Mouse (Mus musculus) lung, postnatal 14 days (tissue): Measurements from ENCODE around the gene Cab39.
"Not testable (repeated sequence)": the region's sequence is repeated elsewhere in the genome, so short reads cannot be mapped to it uniquely, and the experiment has no call there.

Experiments used
- DNase-seq: peaks from one replicate; pipeline ENCODE4 v3.0.0; 2021

Cab39 gene

DNA sequence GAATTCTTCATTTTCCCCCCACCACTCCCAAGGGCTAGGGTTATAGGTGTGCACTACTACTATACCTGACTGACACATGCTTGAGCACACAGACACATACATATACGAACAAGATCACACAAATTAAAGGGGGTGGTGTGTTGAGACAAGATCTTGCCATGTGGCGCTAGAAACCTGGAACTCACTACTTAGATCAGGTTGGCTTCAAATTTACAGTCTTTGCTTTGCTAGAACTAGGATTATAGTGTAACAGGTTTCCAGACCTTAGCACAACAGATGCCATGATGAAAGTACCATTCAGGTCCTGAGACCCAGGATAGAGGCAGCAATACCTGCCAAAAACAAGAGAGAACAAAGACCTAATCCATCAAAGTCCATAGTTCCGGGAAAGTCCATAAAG is 1.8 kb upstream of the Cab39 start:
- no peak for DNase-seq

DNA sequence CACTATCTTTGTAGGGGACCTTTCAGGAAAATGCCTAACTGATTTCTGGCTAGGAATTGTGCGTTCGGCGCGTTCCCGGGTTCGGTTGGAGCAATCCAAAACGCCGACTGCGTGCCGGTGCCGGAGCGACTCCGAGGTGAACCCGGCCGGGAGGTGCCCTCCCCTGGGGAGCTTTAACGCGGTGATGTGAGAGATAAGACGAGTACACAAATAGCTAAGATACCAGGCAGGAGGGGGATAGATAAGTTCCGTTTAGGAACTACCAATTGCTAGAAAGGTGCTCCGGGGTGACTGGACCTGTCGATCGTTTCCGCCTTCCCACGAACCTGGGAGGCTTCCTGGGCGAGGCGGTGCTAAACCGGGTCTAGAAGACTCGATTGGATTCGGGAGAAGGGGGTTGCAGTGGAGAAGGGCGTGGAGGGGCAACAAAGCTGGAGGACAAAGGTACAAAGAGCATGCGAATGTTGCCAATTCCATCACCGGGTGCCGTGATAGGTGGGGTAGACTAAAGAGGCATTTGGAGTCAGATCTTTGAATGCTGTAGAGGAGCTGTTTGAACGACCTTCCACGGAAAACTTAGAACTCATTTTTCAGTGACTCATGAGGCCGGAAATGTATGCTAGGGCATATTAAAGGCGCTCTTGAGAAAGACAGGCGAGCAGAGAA is 998 bp downstream of the Cab39 start:
- peak; percentile 43 for DNase-seq

DNA sequence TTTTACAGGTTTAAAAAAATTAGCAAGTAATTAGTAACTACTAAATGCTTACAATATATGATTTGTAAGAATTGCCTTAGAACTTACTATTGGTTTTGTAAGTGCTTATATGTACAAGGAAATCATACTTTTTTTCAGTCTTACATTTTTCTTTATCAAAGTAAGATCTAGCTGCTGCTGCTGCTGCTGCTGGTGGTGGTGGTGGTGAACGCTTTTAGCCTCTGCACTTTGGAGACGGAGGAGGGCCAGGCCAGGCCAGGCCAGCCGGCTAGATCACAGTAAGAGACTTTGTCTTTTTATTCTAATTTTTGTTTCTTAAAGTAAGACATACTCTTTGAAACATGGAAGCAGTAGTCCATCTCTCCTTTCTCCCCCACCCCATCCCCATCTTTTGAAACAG is 2.0 kb downstream of the Cab39 start:
- no peak for DNase-seq

DNA sequence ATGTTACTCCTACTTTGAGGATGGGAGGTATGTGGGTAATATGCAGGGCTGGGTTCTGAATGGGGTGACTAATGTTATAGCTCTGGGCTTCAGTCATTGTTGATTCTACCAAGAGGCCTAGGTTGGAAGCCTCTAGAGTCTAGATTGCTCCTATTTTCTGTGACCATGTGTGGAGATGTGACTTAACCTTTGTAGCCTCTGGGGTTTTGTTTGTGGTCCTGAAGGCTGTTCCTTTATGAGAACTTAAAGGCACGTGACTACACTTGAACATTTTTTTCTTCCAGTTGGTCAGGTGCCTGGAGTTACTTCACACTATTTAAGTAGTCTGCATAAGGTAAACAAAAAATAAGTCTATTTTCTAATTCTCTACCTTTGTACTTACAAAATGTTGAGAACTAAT is 6.5 kb downstream of the Cab39 start:
- DNase-seq = no peak

DNA sequence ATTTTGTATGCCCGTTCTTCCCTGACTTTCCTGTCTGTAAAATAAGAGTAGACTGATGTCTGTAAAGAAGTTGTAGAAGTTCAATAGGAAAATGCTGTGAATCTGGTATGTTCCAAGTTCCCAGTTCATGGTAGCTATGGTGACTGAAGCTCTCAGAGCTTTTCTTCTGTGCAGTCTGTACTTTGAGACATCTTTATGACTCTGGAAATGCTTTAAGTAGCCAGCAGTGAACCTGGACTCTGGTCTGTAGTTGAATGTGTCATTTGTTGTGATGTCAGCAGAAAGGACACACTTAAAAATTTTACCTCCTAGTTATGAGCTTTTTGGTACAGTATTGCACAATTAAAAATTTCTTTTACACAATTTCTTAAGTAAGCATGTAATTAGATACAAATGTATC is 9.3 kb downstream of the Cab39 start:
- no peak for DNase-seq

DNA sequence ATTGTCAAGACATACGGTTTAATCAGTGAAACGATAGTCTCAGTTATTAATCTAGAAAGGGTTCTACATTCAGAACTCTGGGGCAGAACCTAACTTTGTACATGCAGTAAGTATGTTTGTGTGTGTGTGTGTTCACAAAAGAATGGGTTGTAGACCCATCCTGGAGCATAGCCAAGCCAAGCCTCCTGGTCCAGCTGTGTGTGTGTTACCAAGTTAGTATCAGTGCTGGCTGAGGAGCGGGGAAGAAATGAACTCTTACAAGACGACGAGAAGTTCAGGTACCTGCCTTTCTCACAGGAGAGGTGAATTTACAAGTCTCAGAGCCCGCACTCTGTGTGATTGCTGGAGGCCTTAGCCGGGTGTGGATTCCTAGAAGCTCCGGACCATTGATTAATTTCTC is 11.3 kb downstream of the Cab39 start:
- no peak for DNase-seq

DNA sequence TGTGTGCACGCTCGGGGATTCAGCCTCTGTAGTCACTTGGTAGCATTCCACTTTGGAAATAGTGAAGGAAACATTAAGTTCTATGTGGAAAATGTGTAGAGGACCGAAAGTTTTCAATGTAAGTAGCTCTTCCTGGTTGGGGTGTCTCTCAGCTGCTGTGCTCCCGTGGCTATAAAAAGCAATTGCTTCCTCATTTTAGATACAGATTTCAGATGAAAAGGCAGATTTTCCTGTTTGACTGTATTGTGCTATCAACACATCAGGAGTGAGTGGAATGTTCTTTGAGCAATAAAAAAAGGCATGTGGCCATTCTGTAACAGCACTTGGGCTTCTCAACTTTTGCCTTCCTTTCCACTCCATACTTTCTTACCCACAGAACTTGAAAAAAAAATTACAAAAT is 16.0 kb downstream of the Cab39 start:
- no peak for DNase-seq

DNA sequence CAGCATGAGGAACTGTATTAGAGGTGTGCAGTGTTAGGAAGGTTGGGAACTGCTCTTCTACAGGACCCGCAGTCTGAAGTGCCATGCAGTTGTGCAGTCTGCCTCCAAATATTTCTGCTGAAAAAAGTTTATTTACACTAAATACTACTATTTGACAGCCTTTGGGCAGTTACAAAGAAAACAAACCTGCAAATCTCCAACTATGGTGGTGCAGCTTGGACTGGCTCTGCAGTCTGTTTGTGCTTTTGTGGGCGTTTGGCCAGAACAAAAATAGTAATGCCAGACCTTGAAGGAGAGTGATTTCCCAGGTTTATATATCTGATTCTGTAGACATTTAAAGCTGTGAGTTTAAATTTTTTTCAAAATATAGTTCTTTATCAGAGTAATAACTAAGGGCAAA is 17.1 kb downstream of the Cab39 start:
- peak; percentile 29 for DNase-seq

DNA sequence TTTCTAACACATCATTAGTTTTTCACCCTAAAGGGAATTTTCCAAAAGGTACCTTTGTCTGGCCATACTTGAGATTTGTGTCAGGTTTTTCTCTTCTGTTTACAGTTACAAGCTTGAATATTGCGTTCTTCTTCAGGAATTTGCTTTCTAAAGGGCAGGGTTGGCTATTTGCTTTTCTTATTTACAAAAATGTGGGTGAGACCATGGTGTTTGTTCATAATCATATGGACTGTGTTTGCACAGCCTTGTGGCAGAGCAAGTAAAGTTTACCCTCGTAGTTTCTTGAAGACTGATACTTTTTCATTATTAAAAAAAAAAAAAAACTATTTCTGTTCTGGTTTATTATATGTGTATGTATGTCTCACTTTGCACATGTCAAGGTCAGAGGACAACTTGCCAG is 17.5 kb downstream of the Cab39 start:
- no peak for DNase-seq

DNA sequence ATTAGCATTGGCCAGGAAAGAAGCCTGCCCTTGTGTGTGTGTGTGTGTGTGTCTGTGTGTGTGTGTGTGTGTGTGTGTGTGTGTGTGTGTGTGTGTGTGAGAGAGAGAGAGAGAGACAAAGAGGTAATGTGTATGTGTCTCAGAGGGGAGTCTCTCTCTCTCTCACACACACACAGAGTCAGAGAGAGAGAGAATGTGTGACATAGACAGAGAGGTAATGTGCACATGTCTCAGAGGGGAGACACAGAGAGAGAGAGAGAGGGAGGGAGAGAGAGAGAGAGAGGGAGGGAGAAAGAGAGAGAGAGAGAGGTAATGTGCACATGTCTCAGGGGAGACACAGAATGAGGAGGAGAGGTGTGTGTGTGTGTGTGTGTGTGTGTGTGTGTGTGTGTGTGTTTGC is 21.0 kb downstream of the Cab39 start:
- not testable (repeated sequence) for DNase-seq

DNA sequence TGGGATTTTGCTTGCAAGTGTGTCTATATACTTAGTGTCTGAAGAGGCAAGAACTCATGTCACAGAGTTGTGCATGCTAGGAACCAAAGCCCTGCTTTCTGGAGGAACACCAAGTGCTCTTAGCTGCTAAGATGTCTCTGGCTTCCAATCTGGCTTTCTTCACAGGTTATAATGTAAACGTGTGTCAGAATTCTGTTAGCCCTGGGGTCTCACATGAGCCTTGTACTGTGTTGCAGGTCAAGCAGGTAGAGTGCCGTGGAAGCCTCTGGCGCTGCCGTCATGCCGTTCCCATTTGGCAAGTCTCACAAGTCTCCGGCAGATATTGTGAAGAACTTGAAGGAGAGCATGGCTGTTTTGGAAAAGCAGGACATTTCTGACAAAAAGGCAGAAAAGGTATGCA is 24.9 kb downstream of the Cab39 start:
- DNase-seq = no peak

DNA sequence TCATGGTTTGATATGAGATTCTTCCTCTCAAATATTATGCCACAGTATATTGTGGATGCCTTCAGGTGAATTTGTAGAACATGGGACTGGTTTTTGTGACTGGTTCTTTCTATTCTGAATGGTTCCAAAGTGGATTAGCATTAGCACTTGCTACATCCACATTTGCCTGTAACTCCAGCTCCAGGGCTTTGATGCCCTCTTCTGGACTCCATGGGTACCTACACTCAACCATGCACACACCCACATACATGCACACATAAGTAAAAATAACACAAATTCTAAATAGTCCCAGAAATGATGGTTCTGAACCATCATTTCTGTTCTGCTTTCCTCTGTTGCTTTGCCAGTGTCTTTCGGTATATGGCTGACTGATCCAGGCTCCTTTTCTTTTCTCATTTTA is 26.5 kb downstream of the Cab39 start:
- DNase-seq = no peak

DNA sequence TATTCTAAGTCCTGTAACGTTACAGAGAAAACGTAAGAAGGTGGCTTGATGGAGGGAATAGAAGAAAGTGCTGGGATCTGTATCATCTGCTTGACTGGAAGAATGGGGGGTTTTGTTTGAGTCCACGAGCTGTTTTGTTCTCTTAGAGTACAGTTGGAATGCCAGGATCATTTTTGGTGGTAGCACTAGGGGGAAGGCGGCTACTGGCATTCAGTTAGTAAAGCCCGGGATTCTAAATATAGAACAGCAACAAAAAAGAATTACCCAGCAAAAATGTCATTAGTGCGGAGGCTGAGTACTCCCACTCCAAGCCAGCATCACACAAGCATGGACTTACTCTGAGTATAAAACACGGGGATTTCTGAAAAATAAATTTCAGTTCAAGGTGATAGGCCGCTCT is 29.0 kb downstream of the Cab39 start:
- no peak for DNase-seq

DNA sequence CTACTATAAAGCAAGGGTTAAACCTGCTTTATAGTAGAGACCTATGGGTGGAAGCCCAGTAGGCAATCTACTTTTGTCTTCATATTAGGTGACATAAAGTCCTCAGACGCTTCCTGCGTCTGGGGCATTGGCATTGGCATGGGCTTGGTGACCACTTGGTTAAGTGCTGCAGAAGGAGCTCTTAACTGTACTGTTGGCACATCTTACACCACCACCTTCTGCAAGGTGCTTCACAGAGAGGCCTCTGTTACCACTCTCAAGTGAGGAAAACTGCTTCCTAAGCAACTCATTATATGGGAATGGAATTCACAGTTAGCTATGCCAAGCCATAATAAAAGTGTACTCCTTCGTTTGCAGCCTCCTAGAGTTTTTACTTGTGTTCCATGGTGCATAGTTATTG is 31.7 kb downstream of the Cab39 start:
- no peak for DNase-seq

DNA sequence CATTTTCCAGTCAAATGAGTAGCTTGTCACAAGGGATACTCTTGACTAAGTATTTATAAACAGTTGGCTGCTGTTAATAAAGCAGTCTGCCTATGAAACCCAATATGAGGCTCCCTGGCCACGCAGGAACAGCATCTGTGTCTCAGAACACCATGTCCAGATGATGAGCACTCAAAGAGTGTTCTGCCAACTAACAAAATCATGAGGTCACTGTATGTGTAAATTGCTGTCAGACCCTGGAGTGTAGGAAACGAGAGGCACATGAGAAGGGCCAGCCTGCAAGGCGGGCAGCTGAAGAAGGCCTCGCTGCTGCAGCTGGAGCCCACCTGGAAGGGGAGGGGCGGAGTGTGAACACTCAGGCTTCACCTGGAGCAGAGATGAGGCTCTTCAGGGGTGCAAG is 33.9 kb downstream of the Cab39 start:
- DNase-seq = peak; percentile 26

DNA sequence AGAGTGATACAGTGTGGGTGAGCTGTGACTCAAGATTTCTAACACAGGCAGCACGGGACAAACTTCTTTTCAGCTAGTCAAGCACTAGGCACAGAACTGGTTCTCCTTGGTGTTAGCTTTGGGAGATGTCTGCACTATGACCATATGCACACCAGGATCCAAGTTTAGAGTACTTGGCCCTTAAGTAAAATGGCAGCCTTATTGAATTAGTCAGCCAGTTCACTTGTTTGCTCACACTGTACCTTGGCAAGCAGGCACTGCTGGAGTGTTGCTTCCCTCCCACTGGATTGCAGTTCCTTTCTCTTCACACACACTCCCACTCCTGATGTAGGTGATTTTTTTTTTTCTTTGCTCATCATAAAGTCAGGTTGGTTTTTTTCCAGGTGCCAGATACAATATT is 35.8 kb downstream of the Cab39 start:
- peak; percentile 25 for DNase-seq

DNA sequence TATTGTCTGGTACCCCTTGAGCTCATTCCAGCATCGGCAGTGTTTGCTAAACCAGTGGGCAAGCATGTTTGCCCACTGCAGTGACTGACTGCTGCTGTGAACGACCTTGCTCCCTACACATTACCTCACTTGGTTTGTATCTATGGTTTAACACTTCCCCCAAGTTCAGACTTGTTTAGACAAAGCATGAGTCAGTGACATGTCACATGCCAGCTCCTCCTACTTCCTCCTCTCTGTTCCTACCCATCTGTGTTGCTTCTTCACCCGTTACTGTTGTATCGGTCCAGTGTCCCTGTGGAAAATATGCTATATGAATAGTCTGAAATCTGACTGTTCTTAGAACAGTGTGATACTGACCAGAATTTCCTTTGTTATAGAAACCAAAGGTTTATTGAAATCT is 44.8 kb downstream of the Cab39 start:
- peak; percentile 28 for DNase-seq

DNA sequence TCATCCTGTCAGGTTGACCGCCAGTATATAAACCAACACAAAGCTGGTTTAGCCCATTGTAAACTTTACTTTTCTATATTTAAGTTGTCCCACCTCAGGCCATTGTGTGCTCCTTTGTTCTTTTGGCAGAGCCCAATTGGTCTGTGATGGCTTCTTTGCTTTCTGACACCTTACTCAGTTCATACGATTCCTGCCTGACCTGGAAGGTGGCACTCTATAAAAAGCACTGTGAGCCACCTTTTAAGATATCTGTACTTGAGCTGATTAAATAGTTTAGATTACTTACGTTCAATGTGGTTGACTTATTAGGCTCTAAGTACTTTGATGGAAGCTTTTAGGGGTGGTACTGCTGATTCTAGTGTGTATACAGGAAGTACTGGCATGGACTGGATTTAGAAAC is 46.1 kb downstream of the Cab39 start:
- no peak for DNase-seq

DNA sequence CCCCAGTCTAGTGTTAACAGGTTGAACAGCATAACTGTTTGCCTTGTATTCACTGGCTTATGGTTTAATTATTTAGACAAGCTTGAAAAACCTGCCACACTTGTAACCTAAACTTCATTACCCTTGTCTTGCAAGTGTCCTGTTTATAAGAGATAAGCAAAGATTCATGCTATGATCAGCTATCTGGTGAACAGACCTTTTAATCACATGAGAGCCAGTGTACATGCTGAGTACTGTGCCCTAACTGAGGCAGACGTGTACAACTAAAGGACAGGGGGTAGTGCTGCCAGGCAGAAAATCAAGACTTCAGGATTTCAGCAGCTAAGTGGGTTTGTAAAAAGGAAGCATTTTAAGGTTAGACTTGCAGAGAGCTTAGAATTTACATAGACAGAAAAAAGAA is 46.5 kb downstream of the Cab39 start:
- DNase-seq = no peak

DNA sequence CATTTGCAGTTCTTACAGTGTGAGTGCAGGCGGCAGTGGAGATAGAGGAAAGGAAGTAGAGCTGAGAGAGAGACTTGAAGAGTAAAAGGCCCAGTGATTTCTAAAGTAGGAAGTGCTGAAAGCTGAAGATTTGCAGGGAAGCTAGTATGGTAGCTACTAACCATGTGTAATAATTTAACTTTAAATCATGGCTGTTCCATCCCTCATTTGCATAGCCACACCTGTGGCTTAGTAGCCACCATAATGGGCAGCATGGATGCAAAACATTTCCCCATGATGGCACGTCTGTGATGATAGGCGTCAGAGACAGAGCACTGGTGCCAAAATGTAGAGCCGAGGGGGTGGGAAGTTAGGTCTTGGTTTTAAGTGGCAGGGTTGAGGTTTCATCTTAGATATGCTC is 47.2 kb downstream of the Cab39 start:
- DNase-seq = no peak

DNA sequence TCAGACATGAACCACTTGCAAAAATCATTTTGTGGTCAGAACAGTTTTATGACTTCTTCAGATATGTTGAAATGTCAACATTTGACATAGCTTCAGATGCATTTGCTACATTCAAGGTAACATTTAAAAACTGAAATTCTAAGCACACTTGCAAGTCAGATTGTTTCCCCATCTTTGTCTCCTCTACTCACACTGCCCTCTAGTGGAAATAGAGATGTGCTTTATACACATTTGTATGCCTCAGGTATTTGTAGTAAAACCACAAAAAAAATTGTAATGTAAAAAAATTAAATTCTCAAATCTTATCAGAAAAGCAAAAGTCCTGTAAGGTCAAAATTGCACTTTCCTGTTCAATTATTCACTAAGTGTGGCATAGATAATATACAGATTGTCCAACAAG is 49.0 kb downstream of the Cab39 start:
- DNase-seq = no peak

DNA sequence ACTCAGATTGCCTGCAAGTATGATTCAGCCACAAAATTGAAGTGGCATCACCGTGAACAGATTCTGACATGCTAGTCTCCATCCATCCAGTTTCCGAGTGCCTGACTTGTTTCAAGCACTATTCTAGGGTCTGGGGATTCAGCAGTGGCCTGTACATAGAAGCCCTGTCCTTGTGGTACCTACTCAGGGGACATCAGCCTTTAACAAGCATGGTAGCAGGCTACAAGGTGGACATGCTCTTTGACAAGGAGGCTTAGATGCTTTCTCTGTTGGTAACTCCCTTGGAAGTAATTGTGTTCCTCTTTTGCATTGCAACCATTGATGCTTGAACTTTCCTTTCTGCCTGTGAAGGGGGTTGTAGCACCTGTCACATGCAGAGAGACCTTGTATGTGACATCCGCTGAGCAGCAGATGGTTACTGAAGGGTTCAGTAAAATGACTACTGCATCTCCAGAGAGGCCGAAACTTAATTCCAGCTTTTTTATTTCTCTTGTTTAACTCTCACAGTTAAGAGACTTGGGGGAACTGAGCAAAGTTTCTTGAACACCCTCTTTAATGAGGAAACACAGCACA is 50.1 kb downstream of the Cab39 start:
- DNase-seq = no peak

DNA sequence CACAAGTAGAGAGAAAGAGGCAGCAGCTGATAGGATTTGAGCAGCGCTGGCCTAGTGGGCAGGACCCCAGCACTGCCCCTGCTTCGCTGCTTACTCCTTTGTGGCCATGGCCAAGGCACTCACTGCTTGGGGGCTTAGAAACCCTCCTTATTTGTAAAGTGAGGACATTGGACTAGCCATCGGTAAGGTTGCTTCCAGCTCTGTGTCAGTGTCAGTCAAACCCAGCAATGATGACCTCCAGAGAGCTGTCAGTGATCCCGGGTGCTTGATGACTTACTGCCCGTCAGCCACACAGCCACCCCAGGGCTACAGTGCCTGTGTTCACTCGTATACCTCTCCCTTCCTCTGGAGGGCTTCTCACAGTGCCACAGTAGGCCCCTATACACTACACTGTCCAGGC is 51.7 kb downstream of the Cab39 start:
- no peak for DNase-seq

DNA sequence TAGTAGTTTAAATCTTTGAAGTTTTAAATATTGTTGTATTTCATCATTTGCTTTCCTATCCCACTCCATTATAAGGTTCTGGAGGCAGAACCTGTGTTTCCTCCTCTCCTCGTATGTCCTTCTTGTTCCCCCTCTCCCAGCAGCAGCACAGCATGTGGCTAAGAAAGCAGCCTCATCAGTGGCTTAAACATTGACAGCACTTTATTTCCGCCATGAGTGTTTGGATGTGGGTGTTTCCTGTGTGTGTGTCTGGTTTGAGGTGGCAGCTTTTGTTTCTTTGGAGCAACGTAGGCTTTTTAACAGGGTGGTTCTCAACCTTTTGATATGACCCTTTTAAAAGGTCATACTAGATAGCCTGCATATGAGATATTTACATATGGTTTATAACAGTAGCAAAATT is 52.2 kb downstream of the Cab39 start:
- no peak for DNase-seq

DNA sequence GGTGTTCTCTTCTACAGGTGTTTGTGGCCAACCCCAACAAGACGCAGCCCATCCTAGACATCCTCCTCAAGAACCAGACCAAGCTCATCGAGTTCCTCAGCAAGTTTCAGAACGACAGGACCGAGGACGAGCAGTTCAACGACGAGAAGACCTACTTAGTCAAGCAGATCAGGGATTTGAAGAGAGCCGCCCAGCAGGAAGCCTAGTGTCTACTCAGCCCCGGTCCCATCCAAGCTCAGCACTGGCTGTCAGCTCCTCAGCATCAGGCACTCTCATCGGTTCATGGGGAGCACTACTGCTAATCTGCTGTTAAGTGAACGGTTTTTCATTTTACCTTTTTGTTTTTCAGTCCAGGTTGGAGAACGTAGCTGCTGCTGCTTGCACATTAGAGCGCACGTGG is 55.8 kb downstream of the Cab39 start:
- no peak for DNase-seq

DNA sequence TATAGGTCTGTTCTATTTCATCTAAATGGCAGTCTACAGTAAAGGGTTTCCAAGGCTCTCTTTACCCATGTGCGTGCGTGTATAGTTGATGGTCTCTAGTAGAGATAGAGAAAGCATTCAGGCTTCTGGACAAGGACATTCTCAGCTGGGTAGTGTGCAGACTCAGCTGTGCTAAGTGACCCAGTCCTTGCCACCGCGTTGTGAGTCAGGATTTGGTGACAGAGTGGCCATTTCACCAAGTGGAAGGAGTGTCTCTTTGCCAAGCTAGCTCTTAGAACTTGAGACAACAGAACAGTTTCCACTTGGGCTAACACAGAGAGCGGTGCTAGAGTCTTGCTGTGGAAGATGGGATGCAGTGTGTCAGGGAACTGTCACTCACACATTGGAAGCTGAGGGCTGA is 57.6 kb downstream of the Cab39 start:
- no peak for DNase-seq
